Mouse (Mus musculus) cerebellum, adult 11 months (tissue): Measurements from ENCODE around the gene Hmga2.
"Not testable (repeated sequence)": the region's sequence is repeated elsewhere in the genome, so short reads cannot be mapped to it uniquely, and the experiment has no call there.

Experiments used
- DNase-seq: peaks from one replicate; pipeline ENCODE4 v3.0.0; 2022

Hmga2 gene

GRCm38 (mm10) chr10:120339324-120339723 lies 136.9 kb downstream of the Hmga2 start:
- no peak for DNase-seq

GRCm38 (mm10) chr10:120338841-120339240 lies 137.4 kb downstream of the Hmga2 start:
- DNase-seq: no peak

DNA sequence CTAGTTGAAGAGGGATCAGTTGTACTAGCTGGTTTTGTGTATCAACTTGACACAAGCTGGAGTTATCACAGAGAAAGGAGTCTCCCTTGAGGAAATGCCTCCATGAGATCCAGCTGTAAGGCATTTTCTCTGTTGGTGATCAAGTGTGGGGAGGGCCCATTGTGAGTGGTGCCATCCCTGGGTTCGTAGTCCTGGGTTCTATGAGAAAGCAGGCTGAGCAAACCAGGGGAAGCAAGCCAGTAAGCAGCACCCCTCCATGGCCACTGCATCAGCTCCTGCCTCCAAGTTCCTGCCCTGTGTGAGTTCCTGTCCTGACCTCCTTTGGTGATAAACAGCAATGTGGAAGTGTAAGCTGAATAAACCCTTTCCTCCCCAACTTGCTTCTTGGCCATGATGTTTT lies 137.8 kb downstream of the Hmga2 start:
- DNase-seq: not testable (repeated sequence)

GRCm38 (mm10) chr10:120327946-120328345 lies 148.3 kb downstream of the Hmga2 start:
- no peak for DNase-seq

DNA sequence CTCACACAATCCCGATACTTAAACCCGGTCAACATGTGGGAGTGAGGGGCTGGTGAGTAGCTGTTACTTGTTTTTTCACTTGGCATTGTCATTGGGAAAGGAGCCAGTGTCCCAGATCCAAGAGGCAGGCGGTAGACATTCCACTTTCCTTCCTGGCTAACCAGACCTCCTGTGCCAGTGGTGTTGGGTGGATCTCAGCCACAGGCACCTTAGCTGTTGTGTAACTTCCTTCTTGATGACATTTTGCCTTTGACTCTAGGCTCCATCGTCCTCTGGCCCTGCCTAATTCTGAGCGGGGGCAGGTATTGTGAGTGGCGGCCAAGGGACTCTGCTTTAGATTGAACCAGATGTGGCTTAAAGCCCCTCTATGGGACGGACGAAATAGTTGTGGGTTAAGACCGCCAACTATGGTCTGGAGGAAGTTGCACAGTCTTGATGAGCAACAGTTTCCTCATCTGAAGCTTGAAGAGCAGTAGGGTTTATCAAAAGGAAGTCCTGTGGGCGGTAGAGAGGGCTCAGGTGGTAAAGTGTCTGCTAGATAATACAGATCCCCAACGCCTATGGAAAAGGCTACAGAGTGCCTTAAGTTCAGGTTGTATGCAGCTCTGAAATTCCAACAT lies 152.6 kb downstream of the Hmga2 start:
- no peak for DNase-seq

GRCm38 (mm10) chr10:120322815-120323214 lies 153.5 kb downstream of the Hmga2 start:
- DNase-seq: no peak

- DNase-seq: no peak
These were observed 156.7 kb downstream of the Hmga2 start for GRCm38 (mm10) chr10:120319614-120320013.
